Mouse (Mus musculus) layer of hippocampus, postnatal 25 days (tissue): ENCODE data around the gene Nxpe4. TPM values are rescaled to one million over a fixed set of nuclear protein-coding genes. Genes with fewer than 3 reads are reported as not detected.
"Not testable (repeated sequence)": the region's sequence is repeated elsewhere in the genome, so short reads cannot be mapped to it uniquely, and the experiment has no call there.

Experiments used
- DNase-seq, 2 experiments: peaks; one replicate each; pipeline ENCODE4 v3.0.0; 2022; ENCODE audit warnings: mixed read lengths in 2 of 2, low spot score in 1 of 2; ENCODE audit errors: extremely low spot score in 1 of 2
- total RNA-seq, 2 experiments: library from RNA; stranded (reverse); gene quantifications; 2 replicates each; pipeline ENCODE4 v1.2.3; 2021

Nxpe4 gene
- total RNA-seq = 10 to 100 TPM in 1 of 2 experiments, 1 to 10 TPM in 1; 9.1 to 11.2 TPM

DNA sequence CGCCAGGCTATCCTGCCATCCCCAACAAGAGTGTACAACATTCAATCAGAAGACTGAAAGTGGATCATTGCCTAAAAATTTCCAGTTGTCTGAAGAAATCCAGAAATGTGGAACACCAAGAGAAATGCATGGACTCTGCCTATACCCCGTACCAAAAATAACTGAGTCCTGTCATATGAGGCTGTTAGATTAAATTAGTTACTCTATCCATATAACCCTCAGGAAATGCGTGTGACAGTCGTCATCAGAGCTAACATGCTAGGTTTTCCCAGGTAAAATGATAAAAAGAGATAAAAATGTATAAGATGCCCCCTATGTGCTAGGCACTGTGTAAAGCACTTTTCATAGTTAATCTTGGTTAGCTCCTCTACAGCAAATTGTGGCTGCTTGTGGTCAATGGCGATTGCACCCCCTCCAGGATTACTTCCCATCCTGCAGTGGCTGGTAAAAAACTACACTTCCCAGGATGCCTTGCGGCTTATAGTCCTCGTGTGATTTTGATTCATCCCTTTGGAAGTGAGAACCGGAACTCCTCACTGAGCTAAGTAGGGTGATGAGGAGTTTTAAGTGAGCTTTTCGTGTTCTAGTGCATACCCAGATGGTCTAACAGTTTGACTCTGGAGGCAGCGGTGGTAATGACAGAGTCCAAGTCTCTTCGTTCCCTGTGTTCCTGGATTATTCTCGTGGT, at the start of gene Nxpe4:
Gene Nxpe4, plus strand, starts transcription at position 519 of the 688 bp plus-strand sequence.
- peak; percentile 44 to 71 for DNase-seq

DNA sequence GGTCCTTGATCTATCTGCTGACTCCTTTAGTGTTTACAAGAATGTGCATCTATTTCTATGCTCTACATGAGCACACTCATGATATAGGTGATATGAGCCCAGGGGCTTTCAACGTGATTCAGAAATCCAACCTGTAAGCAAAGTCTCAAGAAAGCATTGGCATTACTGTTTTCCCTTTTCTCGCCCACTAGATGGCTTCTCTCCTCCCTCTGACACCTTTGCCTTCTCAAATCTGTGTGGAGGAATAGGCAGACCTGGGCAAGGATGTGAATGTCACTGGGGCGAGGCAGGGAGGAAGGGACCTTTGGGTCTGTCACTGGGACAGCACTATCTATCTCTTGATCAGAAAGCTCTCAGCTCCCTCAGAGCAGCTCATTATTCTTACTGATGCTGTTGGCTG, 35.0 kb upstream of the Nxpe4 start:
- no peak for DNase-seq

DNA sequence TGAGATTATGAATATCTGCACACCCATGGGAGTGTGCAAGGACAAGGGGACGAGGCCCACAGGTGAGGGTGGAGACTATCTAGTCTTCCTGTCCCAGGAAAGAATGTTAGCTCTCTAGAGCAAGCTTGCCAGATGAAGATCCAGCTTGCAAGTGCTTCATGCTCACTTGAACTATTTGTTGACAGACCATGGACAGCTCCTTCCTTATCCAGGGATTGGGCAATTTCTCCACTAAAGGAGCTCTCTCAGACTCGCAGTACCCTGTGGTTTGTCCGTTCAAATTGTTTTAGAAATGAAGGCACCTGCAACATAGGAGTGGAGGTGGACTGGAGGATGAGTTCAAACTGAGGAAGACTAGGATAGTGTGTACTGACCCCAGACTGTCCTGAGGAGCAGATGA, 24.3 kb upstream of the Nxpe4 start:
- DNase-seq = no peak

DNA sequence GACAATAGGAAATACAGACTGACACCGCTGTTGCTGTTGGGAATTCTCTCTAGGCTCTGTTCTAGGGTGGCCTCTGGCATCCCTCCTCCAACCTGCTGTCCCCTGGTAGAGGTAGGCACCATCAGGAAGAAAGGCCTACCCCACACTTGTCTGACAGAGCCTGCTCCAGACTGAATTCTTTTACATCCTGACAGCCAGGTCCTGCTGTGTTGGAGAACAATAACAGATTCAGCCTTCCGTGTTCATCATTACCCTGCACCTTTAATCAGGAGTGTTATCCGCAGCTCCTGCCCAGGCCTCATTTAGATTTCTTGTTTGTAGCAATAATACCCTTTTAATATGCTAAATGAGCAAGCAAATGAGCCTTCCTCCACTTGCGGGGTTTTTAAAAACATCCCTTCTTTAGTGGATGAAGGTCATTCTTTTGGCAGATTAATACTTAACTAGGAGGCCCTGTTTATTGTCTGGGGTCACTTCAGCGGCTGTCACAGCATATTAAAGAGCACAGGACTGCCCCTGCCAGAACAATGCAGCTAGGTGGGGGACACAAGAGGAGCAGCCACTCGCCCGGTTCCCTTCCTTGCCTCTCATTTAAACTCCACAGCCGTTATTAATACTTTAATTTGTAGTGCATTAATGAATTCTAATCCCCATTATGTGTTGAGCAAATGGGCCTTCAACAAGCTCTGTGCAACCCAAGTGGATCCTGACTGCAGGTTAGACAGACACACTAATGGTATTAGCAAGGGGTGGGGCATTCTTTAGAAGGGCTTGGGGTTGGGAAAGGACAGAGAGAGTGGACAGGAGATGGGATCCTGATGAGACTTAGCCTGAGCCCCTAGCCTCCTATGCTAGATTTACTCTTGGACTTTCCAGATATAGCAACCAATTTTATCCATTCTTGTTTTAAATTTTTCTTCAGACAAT, 21.1 kb upstream of the Nxpe4 start:
- no peak for DNase-seq

DNA sequence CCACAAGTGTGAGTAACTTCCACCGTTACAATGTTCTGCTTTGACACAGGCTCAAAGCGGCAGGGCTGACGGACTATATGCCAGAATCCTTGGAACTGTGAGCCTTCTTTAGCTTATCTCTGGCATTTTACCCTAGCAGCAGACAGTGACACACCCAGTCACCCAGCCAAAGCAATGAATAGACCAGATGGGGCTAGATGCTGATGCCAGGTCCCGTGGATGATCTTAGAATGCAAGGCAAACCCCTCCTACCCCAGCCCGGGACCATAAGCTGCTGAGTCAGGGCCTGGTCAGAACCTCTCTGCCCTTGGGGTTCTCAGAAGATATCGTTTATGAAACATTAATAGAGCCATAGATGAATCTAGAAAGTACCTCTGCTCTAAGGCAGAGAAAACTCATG, 19.2 kb upstream of the Nxpe4 start:
- no peak for DNase-seq

DNA sequence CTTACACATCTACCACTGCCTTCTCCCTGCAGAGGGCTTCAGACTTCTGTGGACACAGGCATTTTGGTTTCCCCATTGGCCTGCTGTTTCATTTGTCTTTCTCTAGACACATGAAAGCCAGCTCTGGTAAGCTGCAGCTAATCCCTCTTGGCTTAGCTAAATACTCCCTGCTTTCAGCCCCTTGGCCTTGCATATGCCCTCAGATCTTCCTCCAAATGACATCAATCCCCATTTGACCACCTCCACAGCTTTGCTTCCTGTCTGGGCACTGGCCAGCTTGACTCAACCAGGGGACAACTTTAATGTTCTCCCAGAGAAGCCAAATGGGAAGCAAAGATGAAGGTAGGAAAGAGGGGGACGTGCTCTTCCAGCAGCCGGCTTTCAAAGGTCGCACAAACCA, 15.1 kb upstream of the Nxpe4 start:
- DNase-seq = no peak

DNA sequence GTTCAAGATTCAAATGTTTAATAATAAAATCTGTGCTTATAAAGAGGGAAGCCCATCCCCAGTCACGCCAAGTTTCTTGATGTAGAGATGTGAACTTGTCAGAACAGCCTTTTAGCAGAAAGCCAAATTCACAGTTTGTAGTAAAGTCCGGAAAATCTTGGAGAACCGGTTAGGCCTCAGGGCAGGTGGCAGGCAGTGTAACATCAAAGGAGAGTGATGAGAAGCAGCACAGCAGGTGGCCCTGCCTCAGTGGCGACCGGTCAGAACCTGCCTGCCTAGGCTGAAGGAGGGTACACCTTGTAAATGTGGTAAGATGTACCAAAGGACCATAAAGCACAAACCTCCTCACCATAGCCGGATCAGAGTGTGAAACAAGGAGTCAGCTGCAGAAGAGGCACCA, 4.7 kb downstream of the Nxpe4 start:
- not testable (repeated sequence) for DNase-seq

DNA sequence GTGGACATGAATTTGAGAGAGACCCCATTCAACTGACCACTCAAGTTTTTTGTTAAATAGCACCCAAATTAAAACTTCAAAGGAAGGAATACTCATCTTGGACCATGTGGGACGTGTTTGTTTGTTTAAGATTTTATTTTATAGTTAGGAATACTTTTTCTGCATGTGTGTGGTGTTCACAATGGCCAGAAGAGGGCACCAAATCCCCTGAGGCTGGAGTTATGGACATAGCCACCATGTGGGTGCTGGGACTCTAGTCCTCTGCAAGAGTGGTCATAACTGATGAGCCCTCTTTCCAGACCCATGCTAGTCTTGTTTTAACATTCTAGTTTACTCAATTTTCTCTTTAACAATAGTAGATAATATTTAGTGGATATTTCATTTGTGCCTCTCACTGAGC, 14.9 kb downstream of the Nxpe4 start:
- DNase-seq = no peak

DNA sequence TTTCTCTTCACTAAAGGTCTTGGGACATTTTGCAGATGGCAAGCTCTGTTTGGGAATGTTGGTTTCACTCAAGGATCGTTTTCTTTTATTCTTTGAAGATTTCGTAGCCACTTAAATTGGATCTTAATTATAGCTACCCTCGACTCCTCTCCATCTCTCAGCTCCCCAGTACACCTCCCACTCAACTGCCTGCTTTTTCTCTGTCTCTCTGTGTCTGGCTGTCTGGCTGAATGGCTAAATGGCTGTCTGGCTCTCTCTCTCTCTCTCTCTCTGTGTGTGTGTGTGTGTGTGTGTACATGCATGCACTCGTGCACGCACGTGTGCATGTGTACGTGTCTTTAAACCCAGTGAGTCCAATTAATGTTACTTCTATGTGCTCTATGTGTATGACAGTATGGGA, 19.5 kb downstream of the Nxpe4 start:
- no peak for DNase-seq

DNA sequence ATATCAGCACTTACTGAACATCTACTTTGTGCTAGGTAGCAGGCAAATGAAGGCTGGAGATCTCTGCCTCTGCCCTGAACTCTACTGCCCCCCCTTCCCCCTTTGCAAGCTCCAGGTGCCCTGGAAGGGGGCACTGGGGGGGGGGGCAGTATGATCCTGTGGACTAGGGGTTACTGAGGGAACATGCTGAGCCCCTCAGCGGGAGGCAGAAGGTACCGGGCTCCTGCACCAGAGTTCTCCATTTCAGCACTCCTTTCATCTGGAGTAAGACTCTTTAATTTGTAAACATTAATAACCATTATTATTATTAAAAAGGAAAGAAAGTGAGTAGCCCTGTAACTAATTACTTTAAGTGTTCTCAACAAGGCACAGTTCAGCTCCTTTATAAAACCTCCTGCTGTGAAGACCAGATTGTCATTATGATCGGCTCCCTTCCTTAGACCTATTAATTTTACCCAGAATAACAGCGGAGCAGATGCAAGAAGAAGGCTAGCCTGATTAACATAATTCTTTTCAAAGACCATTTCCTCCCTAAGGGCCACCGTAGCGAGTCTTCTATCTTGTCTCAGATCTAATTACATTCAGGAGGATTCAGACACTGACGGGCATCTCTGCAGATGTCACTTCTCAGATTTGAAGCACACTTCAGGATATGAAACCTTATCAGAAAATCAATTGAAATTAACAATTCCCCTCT, 21.0 kb downstream of the Nxpe4 start:
- no peak for DNase-seq

DNA sequence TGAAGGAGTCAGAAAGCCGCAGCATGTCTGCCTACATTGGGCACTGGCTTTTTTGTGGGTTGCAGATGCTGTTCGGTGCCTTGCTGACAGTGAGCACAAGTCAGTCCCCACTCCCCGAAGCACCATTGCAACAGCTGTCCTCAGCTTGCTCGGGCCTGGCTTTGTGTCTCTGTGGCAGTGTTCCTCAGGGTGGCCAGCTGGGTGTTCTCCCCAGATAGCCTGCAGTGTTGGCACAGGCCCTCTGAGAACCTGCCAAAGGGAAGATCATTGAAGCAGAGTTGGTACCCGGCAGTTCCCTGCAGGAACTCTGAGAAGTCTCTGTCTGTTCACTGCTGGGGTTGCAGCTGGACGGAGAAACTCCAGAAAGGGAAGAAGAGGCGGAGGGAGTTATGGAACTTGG, 22.5 kb downstream of the Nxpe4 start:
- DNase-seq = peak in 1 of 2 experiments; percentile 23

DNA sequence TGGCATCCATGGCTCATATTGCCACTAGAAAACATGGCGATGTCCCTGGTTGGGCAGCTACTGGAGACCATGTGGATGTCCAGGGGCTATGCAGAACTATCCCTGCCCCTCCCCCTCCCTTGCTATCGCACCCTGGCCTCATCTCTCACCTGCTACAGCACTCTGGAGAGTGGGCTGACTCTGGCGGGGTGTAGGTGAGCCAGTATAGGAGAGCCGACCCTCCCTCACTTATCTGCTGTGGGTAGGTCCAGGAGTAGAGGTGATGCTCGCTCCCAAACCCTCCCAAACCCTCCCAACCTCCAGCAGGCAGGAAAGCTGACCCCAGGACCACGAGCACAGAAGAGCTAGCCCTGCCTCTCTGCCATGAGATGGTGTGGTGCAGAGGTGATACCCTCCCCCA, 27.0 kb downstream of the Nxpe4 start:
- DNase-seq = no peak

DNA sequence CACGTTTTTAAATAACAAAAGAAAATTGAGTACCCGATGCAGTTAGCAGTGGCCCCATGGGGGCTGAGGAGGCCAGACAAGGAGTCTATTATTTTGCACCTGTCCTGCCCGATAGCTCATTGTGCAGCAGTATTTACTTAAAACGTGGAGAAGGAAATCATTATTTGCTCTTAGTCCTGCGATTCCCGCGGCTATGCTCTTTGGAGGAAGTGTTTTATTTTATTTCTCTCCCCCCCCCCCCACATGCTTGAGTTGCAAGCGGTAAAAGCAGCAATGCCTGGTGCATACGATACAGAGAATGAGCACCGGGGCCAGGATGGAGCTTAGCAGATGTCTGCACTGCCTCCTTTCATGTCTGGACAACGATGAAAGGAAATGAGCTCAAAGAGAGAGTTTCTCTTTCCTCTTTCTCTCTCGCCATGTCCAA, 35.6 kb downstream of the Nxpe4 start:
- no peak for DNase-seq

DNA sequence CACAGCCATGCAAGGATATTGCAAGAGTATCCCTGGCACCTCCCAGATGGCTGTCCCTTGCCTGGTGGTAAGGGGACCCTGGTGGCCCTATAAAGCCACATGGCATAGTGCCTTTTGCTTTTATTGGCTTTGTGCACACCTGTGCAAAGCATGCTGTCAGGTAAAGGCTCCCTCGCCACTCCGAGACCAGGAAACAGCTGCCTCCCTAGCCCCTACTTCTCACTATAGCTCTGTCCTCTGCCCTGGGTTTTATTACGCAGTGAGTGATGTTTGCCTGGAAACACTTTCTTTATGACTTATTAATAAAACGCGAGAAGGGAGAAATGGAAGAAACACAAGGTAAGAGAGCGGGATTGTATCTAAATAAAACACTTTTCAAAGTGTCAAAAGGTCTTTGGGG, 49.1 kb downstream of the Nxpe4 start:
- no peak for DNase-seq

DNA sequence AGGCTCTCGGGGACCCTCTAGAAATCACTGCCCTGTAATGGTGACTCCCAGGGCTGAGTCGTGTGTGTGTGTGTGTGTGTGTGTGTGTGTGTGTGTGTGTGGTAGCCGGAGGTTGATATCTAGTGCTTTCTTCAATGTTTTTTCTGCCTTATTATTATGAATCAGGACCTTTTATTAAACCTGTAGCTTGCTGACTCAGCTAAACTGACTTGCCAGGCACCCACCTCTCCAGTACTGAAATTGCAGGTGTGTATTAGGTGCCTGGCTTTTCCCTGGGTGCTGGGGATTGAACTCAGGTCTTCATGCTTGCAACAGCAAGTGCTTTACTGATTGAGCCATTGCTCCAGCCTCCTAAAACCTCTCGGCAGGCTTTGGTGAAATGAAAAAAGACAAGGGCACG, 50.1 kb downstream of the Nxpe4 start:
- DNase-seq = no peak

DNA sequence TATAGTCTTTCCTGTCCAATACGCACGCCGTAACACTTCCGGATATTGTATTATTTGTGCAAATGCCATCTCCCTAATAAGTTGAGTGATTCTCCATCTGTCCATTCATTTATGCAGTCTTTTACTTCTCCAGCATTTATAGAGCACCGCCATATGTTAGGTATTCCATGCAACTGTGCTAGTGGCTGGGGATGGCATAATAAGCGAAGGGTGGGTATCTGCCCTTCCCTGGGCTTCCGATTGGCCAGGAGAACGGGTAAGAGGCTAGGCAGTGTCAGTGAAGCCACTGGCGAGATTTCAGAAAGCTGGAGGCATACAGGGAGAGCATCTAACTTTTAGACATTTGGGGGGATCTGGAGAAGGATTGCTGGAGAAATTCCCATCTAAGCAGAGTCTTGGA, 52.9 kb downstream of the Nxpe4 start:
- no peak for DNase-seq

DNA sequence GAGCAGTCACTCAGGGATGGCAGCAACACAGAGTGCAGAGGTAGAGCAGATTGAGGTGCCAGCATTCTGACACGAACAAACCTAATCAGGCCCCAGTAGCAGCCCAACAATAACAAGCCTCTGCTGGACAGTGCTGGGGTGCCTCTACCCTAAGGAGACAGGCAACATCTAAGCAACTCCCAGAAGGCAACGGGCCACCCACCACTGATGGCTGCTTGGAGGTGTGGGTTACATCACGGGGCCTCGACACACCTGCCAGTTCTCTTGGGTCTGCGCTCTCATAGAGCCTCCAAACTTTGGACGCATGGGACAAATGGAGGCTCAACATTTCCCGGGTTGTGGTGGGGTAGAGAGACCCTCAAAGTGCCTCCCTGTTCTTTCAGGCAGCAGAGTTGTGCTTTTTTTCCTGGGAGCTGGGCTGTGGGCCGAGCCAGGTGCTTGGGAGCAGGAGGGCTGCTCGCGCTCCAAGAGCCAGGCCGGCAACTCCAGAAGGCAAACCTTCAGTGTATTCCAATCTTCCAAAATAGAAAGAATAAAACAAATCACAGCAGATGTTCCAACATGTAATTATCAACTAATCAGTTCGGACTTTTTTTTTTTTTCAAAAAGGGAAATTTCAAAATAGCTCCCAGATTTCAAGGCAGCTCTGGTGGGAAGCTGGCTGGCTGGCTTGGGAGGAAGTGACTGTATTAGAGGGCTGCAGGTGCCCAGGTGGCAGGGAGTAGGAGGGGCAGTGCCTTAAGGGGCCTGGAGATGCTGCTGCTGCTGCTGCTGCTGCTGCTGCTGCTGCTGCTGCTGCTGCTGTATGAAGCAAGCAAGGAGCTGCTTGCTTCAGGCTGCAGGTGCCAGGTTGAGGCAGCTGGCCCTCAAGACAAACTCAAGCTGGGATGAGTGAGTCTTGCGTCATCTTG, 54.5 kb downstream of the Nxpe4 start:
- no peak for DNase-seq

DNA sequence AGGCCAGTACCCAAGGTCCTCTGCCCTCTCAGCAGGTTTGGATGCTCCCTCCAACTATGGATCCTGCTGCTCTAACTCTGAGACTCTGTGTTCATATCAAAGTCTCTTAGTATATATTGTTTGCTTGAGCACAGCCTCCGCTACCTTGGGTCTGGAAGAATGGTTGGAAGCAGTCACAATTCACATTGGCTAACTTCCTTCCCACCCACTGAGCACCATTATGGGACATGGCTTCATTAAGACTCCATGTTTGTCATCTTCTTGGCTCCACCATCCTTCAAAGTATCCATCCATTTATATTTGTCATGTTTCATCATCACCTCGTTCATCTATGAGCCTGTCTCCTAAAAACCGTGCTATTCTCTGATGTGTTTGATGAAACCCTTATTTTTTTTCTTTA, 68.9 kb downstream of the Nxpe4 start:
- DNase-seq = no peak

DNA sequence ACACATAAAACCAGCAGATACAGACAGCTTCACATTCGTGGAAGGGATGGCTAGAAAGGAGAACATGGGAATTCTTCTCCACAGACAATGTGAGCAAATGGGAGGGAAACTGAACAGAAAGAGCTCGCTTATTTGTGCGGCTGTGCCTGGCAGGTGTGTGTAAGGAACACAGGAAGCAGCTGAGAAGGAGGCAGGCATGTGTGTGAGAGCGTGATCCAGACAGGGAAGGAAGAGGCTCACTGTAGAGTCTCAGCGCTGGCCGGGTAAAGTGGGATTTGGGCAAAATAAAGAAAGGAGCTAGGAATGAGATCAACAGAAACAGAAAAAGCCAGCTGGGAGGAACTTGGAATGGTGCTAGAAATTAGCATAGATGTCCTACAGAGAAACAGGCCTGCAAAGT, 74.6 kb downstream of the Nxpe4 start:
- no peak for DNase-seq

DNA sequence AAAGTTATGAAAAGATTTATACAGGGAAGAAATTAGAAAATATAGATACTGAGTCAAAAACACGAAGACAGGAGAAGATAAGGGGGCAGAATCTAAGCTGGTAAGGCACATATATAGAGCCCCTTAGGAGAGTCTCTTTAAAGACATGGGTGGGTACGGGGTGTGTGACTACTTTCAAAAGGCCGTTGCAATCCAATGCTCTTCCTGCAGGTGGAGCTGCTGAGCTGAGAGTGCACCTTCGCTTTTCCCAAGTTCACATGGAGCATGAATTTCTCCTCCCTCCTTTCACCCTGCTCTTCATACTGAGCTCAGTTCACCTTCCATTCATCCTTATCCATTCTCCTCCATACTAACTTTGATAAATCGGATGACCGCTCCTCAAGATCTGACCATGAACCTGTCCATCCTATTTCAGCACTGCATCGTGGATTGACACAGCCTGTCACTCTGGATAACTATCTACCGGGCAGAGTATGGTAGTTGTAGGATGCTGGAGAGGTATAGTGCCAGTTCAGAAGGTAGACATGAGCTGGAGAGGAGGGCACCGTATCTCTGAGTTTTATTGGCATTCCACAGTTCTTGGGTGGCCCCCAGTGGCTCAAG, 76.4 kb downstream of the Nxpe4 start:
- DNase-seq = peak in 1 of 2 experiments; percentile 65
